Mouse (Mus musculus): ENCODE results near the gene Slit3. TPM values are rescaled to one million over a fixed set of nuclear protein-coding genes. Genes with fewer than 3 reads are reported as not detected.

Gene Slit3
- total and polyA plus RNA-seq, 3 experiments: 0.55 to 4.8 (median 2.8) TPM

GRCm38 (mm10) chr11:35288056-35288455 is 167.0 kb downstream of the Slit3 start (continued):
- TF ChIP-seq MEF2A (IDR thresholded peaks at IDR 0.05; ENCODE audit: borderline replicate concordance, low read depth, low read length): no peak

GRCm38 (mm10) chr11:35288761-35289278 is 167.8 kb downstream of the Slit3 start:
- dilution Hi-C loops (cut with MboI; ENCODE audit: extremely low pct_ligation_motif_present, extremely low pct_unique_long_range_greater_than_20kb, low sequenced_read_pairs): no loop called here
- no peaks in the 10 kb centered on the region for H3K9me3 ChIP-seq (replicated peaks; ENCODE audit: low read length)

GRCm38 (mm10) chr11:35292228-35292747 is 171.3 kb downstream of the Slit3 start:
- Histone ChIP-seq H3K27ac (ENCODE audit: insufficient read depth, low read depth) (no peak overlapping the region), H3K79me2 (replicated peaks; ENCODE audit: control insufficient read depth, extremely low read depth, insufficient read depth, poor library complexity, severe bottlenecking) (no peaks in the 10 kb centered on the region), H3K9me3 (replicated peaks; ENCODE audit: low read length) (no peaks in the 10 kb centered on the region), H3K9ac (ENCODE audit: insufficient read depth, low read depth) (no peak overlapping the region), H3K36me3 (replicated peaks in 1 of 2; ENCODE audit: control insufficient read depth in 1 of 2, insufficient read depth in 1 of 2, low read length in 1 of 2) (no peaks in the 10 kb centered on the region), H3K4me3 (replicated peaks in 1 of 3; ENCODE audit: low read depth in 2 of 3, low read length in 2 of 3, poor library complexity in 1 of 3) (no peak overlapping the region), H3K27me3 (replicated peaks) (no peaks in the 10 kb centered on the region), H3K4me2 (ENCODE audit: insufficient read depth, low read depth, poor library complexity, severe bottlenecking) (no peak overlapping the region), H3K4me1 (ENCODE audit: control insufficient read depth in 1 of 2, insufficient read depth in 2 of 2) (peaks cover 2 to 43% of the 10 kb centered on the region in 2 experiments; a peak in 3 of 4 replicates)
- dilution Hi-C loops (cut with MboI; ENCODE audit: extremely low pct_ligation_motif_present, extremely low pct_unique_long_range_greater_than_20kb, low sequenced_read_pairs): no loop called here
- in situ Hi-C loops (cut with MboI; ENCODE audit: low pct_ligation_motif_present, low pct_unique_long_range_greater_than_20kb, low sequenced_read_pairs): no loop called here
- peak; percentile 66 for DNase-seq (ENCODE audit: extremely low read depth)
- TF ChIP-seq NRF1 (IDR thresholded peaks at IDR 0.05; ENCODE audit: low read depth, low read length) (no peak), ETS1 (conservative IDR thresholded peaks at IDR 0.05; ENCODE audit: low read depth, low read length) (peak; percentile 80), EP300 (IDR thresholded peaks at IDR 0.05; ENCODE audit: low read length) (peak; percentile 23; the same call in 1 of the 2 replicates), BHLHE40 (IDR thresholded peaks at IDR 0.05; ENCODE audit: low read depth, low read length) (peak; percentile 47; the same call in 1 of the 2 replicates), JUN (IDR thresholded peaks at IDR 0.05; ENCODE audit: insufficient read depth, low read depth, low read length) (peak; percentile 12; the same call in 1 of the 2 replicates)

More at GRCm38 (mm10) chr11:35288761-35289278, 167.8 kb downstream of the Slit3 start:
- Histone ChIP-seq H3K36me3 (replicated peaks in 1 of 2; ENCODE audit: control insufficient read depth in 1 of 2, insufficient read depth in 1 of 2, low read length in 1 of 2) (no peaks in the 10 kb centered on the region), H3K79me2 (replicated peaks; ENCODE audit: control insufficient read depth, extremely low read depth, insufficient read depth, poor library complexity, severe bottlenecking) (no peaks in the 10 kb centered on the region), H3K27ac (ENCODE audit: insufficient read depth, low read depth) (no peak overlapping the region), H3K27me3 (replicated peaks) (no peaks in the 10 kb centered on the region), H3K4me1 (ENCODE audit: control insufficient read depth in 1 of 2, insufficient read depth in 2 of 2) (peaks cover 2 to 37% of the 10 kb centered on the region in 2 experiments; a peak in 3 of 4 replicates), H3K4me2 (ENCODE audit: insufficient read depth, low read depth, poor library complexity, severe bottlenecking) (no peak overlapping the region), H3K9ac (ENCODE audit: insufficient read depth, low read depth) (no peak overlapping the region), H3K4me3 (replicated peaks in 1 of 3; ENCODE audit: low read depth in 2 of 3, low read length in 2 of 3, poor library complexity in 1 of 3) (no peak overlapping the region)
- no peak for DNase-seq (ENCODE audit: extremely low read depth)
- TF ChIP-seq MYC (IDR thresholded peaks at IDR 0.05; ENCODE audit: low read depth, low read length) (no peak), E2F4 (IDR thresholded peaks at IDR 0.05; ENCODE audit: insufficient replicate concordance, low read depth, low read length) (no peak), TBP (conservative IDR thresholded peaks at IDR 0.05; ENCODE audit: low read depth, low read length) (no peak)
- in situ Hi-C loops (cut with MboI; ENCODE audit: low pct_ligation_motif_present, low pct_unique_long_range_greater_than_20kb, low sequenced_read_pairs): no loop called here

- no peak for TF ChIP-seq POLR2A (IDR thresholded peaks at IDR 0.05; ENCODE audit: low read depth, low read length)
- no peak for DNase-seq (ENCODE audit: extremely low read depth)
- no peak overlapping the region for H3K4me2 ChIP-seq (ENCODE audit: insufficient read depth, low read depth, poor library complexity, severe bottlenecking)
- H3K4me3 ChIP-seq (replicated peaks in 1 of 3; ENCODE audit: low read depth in 2 of 3, low read length in 2 of 3, poor library complexity in 1 of 3): no peak overlapping the region
- H3K36me3 ChIP-seq (replicated peaks in 1 of 2; ENCODE audit: control insufficient read depth in 1 of 2, insufficient read depth in 1 of 2, low read length in 1 of 2): no peaks in the 10 kb centered on the region
- H3K4me1 ChIP-seq (ENCODE audit: control insufficient read depth in 1 of 2, insufficient read depth in 2 of 2): peaks cover 2 to 49% of the 10 kb centered on the region in 2 experiments; a peak in 3 of 4 replicates
- in situ Hi-C loops (cut with MboI; ENCODE audit: low pct_ligation_motif_present, low pct_unique_long_range_greater_than_20kb, low sequenced_read_pairs): no loop called here
- H3K9me3 ChIP-seq (replicated peaks; ENCODE audit: low read length): no peaks in the 10 kb centered on the region
- H3K79me2 ChIP-seq (replicated peaks; ENCODE audit: control insufficient read depth, extremely low read depth, insufficient read depth, poor library complexity, severe bottlenecking): no peaks in the 10 kb centered on the region
- H3K27me3 ChIP-seq (replicated peaks): no peaks in the 10 kb centered on the region
- no peak overlapping the region for H3K27ac ChIP-seq (ENCODE audit: insufficient read depth, low read depth)
- dilution Hi-C loops (cut with MboI; ENCODE audit: extremely low pct_ligation_motif_present, extremely low pct_unique_long_range_greater_than_20kb, low sequenced_read_pairs): no loop called here
- H3K9ac ChIP-seq (ENCODE audit: insufficient read depth, low read depth): no peak overlapping the region
These were observed 172.2 kb downstream of the Slit3 start for GRCm38 (mm10) chr11:35293197-35293596.
